Mouse (Mus musculus): ENCODE data around the gene Dock4.

The Dock4 gene

GRCm38 (mm10) chr12:40773091-40773490 lies 327.3 kb downstream of the Dock4 start:
- no peak for DNase-seq (ENCODE audit: low spot score)

DNA sequence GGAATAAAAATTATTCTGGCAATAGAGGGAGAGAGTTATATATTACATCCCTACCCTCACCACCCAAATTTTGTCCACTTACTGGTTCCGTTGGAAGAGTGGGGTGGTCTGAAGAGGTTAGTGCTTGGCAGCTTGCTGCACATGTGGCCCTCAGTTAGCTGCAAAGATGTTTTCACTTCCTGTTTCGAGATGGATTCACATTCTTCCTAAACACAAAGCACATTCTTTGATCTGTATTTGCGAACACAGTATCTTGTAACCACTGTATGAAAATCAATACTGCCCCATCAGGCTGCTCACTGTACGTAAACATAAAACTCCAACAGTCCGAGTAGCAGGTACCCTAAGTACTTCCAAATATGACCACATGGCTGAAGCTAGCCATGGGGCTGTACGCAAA lies 335.8 kb downstream of the Dock4 start:
- DNase-seq (ENCODE audit: low spot score): no peak

DNA sequence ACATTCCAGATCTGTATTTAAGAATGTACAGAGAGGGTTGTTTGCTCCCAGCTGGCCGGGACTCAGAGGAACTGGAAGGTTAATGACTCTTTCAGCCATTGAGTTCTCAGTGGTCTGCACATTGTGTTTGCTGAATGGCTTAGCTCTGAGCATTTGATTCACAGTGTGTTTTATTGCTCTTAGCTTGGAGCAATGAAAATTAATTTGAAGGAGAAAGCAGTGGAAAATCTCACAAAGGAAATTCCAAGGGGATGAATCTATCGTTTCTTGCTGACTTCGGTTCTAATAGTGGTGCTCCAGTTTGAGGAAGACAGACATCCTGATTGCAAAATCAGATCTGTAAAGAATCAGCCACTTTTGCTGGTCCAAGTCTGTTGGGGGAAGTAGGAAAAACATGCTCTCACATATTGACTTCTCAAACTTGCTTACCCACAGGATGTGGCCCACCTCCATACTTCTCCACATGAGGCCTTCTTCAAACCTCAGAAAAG lies 342.9 kb downstream of the Dock4 start:
- DNase-seq (ENCODE audit: low spot score): no peak

DNA sequence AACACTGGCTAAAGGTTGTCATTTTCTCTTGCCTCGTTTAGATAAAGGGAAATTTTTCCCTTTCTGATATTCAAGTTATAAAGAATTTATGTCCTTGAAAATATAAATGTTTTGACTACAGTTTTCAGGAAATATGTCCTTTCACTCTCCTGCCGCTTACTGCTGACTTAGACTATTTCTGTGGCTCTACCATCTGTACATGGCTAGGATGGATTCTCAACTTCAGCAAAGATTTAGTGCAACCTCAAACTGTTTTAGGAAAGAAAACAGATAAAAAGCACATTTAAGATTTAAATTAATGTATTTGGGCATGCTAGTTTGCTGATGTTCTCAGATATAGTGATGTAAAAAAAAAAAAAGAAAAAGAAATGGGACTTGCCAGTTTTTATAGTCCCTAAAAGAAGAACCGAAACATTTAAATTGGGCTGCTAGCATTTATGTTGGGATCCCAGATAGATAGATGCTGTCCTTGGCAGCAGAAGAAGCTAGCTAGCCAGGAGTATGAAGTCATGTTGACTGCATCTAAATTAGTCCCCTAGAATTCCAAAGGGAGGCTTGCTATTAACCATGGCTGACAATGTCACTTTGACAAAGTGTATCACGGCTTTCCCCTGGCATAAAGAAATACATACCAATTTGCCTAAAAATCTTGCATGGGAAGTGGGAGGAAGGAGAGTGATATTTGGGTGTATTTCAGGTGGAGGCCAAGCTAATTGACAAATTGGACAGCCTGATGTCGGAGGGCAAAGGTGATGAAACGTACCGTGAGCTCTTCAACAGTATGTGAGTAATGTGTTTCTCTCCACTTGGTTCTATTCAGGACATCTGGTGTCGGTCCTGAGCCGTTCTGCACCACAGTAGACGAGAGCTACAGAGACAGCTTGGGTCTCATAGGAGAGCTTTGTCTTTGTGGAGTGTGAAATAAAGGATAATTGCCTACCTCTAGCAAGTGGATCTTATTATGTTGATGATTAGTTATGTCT lies 343.9 kb downstream of the Dock4 start:
- peak; percentile 53 for DNase-seq (ENCODE audit: low spot score)

DNA sequence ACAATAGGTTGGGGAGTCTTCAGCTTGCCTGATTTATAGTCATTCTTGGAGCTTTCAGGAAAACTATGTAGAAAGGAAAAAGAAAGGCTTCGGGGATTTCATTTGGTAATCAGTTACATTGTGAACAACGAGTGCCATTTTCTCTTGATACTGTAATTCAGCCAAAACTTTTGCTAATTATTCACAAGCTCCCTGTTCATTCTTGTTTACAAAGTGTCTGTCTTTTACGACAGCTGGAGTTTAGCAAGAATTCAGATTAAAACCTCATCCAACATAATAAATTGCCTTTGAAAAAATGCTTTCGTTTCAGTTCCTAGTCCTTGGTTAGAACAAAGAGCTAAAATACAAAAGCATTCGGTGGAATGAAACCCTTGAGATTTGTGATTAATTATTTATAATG lies 345.5 kb downstream of the Dock4 start:
- no peak for DNase-seq (ENCODE audit: low spot score)

- no peak for DNase-seq (ENCODE audit: low spot score)
These were observed 346.5 kb downstream of the Dock4 start for GRCm38 (mm10) chr12:40792184-40792650.

DNA sequence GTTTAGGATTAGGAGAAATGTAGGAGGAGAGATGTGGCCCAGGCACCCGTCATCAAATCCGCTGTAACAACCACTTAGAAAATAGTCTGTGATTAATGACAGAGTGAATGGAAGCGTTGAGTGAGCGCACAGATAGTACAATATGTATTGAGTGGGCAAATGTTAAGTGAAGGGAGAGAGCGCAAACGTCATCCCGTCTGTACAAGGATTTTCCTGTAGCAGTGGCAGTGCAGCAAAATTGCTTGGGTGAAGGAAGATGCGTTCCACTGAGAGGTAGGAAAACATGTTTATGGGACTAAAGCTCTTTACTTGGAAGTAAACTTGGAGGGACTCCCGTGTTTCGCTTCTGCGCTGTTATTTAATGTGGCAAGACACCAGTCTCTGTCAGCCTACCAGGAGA lies 348.3 kb downstream of the Dock4 start:
- no peak for DNase-seq (ENCODE audit: low spot score)

GRCm38 (mm10) chr12:40794756-40795155 lies 349.0 kb downstream of the Dock4 start:
- no peak for DNase-seq (ENCODE audit: low spot score)

- no peak for DNase-seq (ENCODE audit: low spot score)
These were observed 350.0 kb downstream of the Dock4 start for GRCm38 (mm10) chr12:40795768-40796167.

DNA sequence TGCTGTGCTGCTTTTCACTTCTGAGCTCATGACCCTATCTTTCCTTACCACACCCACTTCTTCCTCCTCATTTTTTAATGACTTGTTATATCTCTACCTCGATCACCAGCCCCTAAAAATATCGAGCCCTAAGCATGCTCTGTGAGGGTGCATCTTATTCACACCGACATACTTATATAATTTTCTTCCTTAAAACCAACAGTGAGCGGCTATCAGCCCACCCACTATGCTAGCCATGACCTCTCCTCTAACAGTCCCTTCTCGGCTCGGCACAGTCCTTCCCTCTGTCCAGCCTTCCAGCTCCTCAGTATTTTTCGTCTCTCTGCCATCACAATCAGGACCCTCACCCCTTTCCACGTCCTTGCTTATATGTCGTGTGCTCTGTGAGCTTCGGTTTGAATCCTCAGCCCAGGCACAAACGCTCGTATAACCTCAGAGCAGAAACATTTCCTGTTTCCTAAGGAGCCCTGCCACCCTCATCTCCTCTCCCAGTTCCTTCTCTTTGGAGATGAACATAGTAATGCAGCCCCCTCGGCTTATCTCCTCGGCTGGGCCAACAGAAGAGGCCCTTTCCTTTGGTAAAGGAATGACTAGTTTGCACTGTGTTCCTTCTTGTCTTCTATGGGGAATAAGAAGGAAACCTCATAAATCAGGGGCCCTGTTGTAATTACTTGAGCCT lies 351.2 kb downstream of the Dock4 start:
- no peak for DNase-seq (ENCODE audit: low spot score)

- DNase-seq (ENCODE audit: low spot score): no peak
These were observed 352.0 kb downstream of the Dock4 start for GRCm38 (mm10) chr12:40797561-40798343.

DNA sequence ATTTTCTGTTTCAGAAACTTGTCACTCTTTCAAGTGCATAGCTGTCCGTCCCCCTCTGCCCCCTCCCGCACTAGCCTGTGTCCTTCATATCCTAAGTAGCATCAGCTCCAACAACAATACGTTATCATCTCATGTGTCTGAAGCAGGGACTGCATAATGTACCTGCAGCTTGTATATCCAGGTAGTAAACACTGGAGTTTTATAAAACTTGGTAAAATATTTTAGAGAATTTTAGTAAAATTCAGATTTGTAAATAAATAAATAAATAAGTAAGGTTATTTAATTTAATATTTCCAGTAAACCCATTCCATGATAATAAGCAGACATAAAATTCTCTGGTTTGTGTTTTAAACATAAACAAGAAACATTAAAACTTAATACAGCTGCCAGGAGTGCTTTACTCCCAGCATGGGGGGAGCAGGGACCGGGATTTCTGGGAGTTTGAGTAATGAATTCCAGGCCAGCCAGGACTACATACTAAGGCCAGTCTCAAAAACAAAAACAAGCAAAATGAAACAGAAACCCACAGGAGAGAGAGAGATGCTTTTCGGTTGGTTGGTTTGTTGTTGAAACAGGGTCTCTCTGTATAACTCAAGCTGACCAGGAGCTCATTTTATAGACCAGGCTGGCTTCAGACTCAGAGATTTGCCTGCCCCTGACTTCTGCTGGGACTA lies 352.7 kb downstream of the Dock4 start:
- DNase-seq (ENCODE audit: low spot score): no peak

DNA sequence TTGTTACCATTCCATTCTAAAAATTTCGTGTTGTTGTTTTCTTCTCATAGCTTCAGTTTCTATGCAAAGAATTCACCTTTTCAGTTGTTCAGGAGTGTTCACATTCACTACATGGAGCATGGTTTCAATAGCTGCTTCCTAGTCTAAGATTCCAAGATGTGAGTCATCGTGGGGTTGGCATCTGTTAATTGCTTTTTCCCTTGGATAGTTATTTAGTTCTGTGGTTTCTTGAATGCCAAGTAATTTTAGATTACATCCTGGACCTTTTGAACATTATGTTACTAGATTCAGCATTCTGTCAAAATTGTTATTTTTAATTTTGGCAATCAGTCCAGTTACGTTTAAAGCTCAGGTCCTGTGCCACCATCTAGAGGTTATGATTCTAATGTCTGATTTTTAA lies 355.7 kb downstream of the Dock4 start:
- DNase-seq (ENCODE audit: low spot score): no peak

DNA sequence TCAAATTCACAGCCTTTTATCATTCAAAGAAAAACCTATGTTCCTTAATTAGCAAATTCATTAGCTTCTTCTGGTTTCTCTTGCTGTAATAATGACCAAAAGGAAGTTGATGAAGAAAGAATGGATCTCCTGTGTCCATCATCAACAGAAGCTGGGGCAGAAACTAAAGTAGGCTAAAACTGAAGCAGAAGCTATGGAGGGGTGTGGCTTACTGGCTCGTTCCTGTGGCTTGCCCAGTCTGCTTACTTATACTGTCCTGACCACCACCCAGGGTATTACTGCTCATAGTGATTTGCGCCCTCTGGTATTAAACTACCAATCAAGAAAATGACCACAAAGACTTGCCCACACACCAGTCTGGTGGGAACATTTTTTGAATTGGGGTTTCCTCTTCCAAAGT lies 359.5 kb downstream of the Dock4 start:
- DNase-seq (ENCODE audit: low spot score): no peak

- no peak for DNase-seq (ENCODE audit: low spot score)
These were observed 362.2 kb downstream of the Dock4 start for GRCm38 (mm10) chr12:40807916-40808315.

- DNase-seq (ENCODE audit: low spot score): peak; percentile 45
These were observed 367.7 kb downstream of the Dock4 start for GRCm38 (mm10) chr12:40813474-40813873.

DNA sequence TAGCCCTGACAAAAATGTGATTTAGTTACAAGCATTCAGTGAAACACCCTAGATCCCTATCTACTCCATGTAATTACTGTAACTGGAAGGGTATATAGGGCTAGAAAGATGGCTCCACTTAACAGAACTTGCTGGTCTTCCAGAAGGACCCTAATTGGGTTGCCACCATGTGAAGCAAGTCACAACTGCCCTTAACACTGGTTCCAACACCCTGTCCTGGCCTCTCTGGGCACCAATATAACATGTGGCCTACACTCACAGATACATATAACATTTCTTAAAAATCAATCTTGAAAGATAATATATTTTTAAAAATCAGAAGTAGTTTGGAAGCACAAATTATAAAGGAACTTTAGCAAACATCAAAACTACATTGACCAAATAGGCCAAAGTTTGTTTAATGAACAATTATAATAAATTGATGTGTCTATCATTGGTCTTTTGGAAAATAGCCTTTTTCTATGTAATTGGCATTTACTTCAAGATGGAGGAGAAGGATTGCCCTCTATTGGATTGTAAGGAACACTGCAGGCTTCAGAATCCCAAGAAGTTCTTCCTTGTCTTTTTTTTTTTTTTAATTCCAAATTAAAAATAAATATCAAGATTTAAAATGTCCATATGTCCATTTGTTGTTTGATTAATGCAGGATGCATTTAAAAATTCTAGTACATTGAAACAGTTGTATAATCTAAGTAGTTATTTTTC lies 369.1 kb downstream of the Dock4 start:
- peak; percentile 51 for DNase-seq (ENCODE audit: low spot score)

DNA sequence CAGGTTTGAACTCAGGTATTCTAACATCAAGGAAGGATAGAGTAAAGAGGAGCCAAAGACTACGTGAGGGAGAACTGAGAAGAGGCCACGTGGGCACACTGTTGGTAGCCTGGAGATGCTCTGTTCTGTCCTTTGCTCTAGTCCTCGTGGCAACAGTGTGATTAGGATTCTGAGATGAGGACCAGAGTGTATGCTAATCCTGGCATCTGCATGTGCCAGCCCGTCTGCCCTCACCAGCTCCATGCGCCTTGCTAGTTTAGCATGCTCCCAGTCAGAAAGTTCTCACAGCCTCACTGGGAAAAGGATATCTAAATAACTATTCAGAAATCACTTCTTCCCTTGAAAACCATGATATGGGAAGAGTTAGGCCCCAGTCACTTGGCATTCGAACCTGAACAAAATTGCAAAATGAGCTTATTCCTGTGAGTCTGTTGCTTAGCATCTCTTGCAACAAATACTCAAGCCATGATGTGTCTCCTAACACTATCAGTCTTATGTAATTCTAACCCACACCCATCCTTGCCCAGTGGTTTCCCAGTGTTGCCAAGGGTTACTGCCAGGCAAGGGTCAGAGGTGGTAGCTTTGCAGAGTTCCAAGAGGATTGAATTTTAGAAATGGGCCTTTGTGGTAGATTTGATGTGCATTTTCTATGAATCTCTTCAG lies 372.4 kb downstream of the Dock4 start:
- no peak for DNase-seq (ENCODE audit: low spot score)

DNA sequence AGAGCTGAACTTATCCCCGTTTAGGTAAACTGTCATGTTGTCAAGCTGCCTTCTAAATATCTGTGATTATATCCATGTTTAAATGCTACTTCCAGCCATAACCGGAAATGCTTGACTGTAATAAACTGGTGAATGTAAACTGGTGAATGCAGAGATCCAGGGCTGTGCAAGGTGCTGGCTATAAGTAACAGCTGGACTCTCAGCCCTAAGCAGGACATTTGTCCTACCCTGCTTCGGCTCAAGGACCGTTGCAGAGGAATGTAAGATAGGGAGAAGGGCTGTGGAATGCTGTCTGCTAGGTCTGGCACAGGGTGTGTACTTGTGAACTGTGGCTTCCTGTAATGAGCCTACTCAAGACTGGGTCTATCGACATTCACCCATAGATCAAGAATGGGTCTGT lies 377.9 kb downstream of the Dock4 start:
- DNase-seq (ENCODE audit: low spot score): no peak

GRCm38 (mm10) chr12:40824251-40824650 lies 378.5 kb downstream of the Dock4 start:
- DNase-seq (ENCODE audit: low spot score): no peak

All from retina, embryonic 14.5 days (tissue).